Mouse (Mus musculus): ENCODE measurements around the gene Kcnma1.

Gene Kcnma1

GRCm38 (mm10) chr14:23704303-23704702, 310.0 kb downstream of the Kcnma1 start:
- intact Hi-C loops (cut with DNase I): no loop called here

GRCm38 (mm10) chr14:23696341-23696740, 317.9 kb downstream of the Kcnma1 start:
- intact Hi-C loops (cut with DNase I): no loop called here

GRCm38 (mm10) chr14:23689681-23690080, 324.6 kb downstream of the Kcnma1 start:
- intact Hi-C loops (cut with DNase I): no loop called here

- intact Hi-C loops (cut with DNase I): no loop called here
Measured at GRCm38 (mm10) chr14:23688513-23688912, 325.8 kb downstream of the Kcnma1 start.

- intact Hi-C loops (cut with DNase I): no loop called here
Measured at GRCm38 (mm10) chr14:23684463-23685066, 329.7 kb downstream of the Kcnma1 start.

- intact Hi-C loops (cut with DNase I): no loop called here
Measured at GRCm38 (mm10) chr14:23682758-23683157, 331.5 kb downstream of the Kcnma1 start.

GRCm38 (mm10) chr14:23679378-23679777, 334.9 kb downstream of the Kcnma1 start:
- intact Hi-C loops (cut with DNase I): no loop called here

- intact Hi-C loops (cut with DNase I): no loop called here
Measured at GRCm38 (mm10) chr14:23666420-23666819, 347.9 kb downstream of the Kcnma1 start.

GRCm38 (mm10) chr14:23651682-23652081, 362.6 kb downstream of the Kcnma1 start:
- intact Hi-C loops (cut with DNase I): loop anchor here (10.0 kb wide), 1 partner anchor 353 kb away; no protein-coding TSS in a partner anchor

GRCm38 (mm10) chr14:23650126-23650525, 364.2 kb downstream of the Kcnma1 start:
- intact Hi-C loops (cut with DNase I): loop anchor here (10.0 kb wide), 1 partner anchor 355 kb away; no protein-coding TSS in a partner anchor

- intact Hi-C loops (cut with DNase I): no loop called here
Measured at GRCm38 (mm10) chr14:23645361-23646063, 368.8 kb downstream of the Kcnma1 start.

GRCm38 (mm10) chr14:23643162-23643561, 371.1 kb downstream of the Kcnma1 start:
- intact Hi-C loops (cut with DNase I): no loop called here

- intact Hi-C loops (cut with DNase I): no loop called here
Measured at GRCm38 (mm10) chr14:23640665-23641064, 373.6 kb downstream of the Kcnma1 start.

GRCm38 (mm10) chr14:23638078-23638695, 376.1 kb downstream of the Kcnma1 start:
- intact Hi-C loops (cut with DNase I): loop anchor here (5.0 kb wide), 1 partner anchor 51 kb away; no protein-coding TSS in a partner anchor

- intact Hi-C loops (cut with DNase I): loop anchor here (5.0 kb wide), 1 partner anchor 49 kb away; no protein-coding TSS in a partner anchor
Measured at GRCm38 (mm10) chr14:23635903-23636302, 378.4 kb downstream of the Kcnma1 start.

- intact Hi-C loops (cut with DNase I): no loop called here
Measured at GRCm38 (mm10) chr14:23633011-23633595, 381.2 kb downstream of the Kcnma1 start.

- intact Hi-C loops (cut with DNase I): no loop called here
Measured at GRCm38 (mm10) chr14:23626925-23627324, 387.4 kb downstream of the Kcnma1 start.

GRCm38 (mm10) chr14:23626114-23626513, 388.2 kb downstream of the Kcnma1 start:
- intact Hi-C loops (cut with DNase I): no loop called here

- intact Hi-C loops (cut with DNase I): no loop called here
Measured at GRCm38 (mm10) chr14:23625436-23625835, 388.9 kb downstream of the Kcnma1 start.

- intact Hi-C loops (cut with DNase I): no loop called here
Measured at GRCm38 (mm10) chr14:23624455-23624854, 389.8 kb downstream of the Kcnma1 start.

GRCm38 (mm10) chr14:23620685-23621084, 393.6 kb downstream of the Kcnma1 start:
- intact Hi-C loops (cut with DNase I): no loop called here

- intact Hi-C loops (cut with DNase I): no loop called here
Measured at GRCm38 (mm10) chr14:23618973-23619372, 395.3 kb downstream of the Kcnma1 start.

All from adrenal gland (tissue).